Mouse (Mus musculus) bone marrow macrophage, adult 2 months (primary cell): ENCODE measurements around the gene Akr1c6.

ENCODE experiments used
- CTCF ChIP-seq: IDR thresholded peaks from 2 replicates; pipeline ENCODE4 v1.5.1; 2012; ENCODE audit warnings: low read depth, mild to moderate bottlenecking, low read length, moderate library complexity
- POLR2A ChIP-seq: IDR thresholded peaks from 2 replicates; pipeline ENCODE4 v1.6.1; 2012; ENCODE audit warnings: mild to moderate bottlenecking, low read depth, low read length, borderline replicate concordance

GRCm38 (mm10) chr13:4429034-4429433 lies 5.1 kb upstream of the Akr1c6 start:
- TF ChIP-seq CTCF = no peak
- no peak for TF ChIP-seq POLR2A
